Mouse (Mus musculus): Measurements from ENCODE around the gene Atcay.
A peak's percentile ranks its signal among the peaks of the same experiment; 100 is the strongest.

Atcay gene

DNA sequence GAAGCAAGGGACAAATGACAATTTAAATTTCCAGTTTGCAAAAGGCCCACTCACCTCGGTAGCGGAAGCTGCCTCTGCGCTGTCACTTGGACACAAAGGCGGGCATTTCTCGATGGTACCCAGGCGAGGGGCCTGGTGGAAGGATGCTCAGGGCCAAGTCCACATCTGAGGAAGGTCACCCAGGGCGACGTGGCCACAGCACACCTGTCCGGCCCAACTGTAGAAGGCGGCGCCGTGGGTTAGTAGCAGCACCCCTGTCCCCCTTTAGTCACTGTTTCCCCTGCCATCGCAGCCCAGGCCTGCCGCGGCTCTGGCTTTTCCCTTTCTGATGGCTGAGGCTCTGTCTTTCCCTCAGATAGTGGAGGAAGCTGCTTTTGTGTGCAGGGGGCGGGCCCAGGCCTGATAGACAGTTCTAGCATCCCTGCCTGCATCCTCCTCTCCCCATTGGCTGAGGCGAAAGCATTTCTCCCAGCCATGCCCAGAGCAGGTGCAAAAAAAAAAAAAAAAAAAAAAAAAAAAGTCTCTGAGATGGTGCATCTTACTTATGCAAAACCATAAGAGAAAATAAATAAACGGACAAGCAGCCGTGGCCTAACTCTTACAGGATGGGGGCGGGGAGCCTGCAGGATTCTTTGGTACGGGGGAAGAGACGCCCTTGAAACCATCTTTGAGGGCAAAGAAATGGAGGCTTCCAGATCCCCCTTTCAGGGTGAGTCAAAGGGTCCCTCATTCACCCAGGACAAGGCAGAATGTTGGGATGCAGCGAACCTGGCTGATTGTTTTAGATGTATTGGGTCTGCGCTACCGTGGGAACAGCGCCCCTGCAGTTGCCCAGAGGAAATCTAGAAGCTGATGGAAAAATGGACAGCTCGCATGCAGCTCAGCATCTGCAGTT, at the start of gene Atcay:
Gene Atcay, minus strand, starts transcription at position 396 of the 895 bp plus-strand sequence.
- no peak for DNase-seq

DNA sequence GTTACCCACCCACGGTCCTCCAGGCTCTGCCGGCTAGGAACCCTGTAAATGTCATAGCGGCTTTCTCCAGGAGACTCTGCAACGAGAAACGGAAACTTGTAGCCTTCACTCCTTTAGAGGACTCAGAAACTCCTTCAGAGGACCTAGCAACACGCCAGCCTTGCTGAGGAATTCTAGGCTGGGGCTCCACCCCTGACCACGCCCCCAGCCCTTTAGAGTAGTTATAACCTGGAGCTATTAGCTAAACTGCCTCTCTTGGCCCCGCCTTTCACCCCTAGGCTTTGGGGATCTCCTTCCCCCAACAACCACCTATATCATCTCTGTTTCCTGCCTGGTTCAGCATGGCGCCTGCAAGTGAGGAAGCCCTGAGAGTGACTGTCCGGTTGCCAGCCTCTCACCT, 48.9 kb upstream of the Atcay start:
- no peak for DNase-seq

DNA sequence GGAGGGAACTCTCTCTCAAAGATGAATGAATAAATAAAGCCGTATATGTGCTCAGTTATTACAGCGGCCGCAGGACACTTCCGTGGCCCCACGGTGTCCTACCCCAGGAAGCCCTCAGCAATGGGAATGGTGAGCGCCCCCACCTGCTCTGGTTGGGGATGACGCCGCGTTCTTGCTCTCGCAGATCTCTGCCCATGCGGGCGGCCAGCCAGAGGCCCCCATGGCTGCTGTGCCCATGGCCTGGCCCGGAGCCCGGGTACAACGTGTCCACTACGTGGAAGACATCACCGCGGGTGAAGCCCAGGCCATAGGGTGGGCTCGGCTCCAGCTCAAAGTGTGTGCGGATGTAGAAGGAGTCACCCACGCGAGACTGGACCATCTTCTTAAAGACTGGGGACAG, 47.0 kb upstream of the Atcay start:
- DNase-seq, result no peak

DNA sequence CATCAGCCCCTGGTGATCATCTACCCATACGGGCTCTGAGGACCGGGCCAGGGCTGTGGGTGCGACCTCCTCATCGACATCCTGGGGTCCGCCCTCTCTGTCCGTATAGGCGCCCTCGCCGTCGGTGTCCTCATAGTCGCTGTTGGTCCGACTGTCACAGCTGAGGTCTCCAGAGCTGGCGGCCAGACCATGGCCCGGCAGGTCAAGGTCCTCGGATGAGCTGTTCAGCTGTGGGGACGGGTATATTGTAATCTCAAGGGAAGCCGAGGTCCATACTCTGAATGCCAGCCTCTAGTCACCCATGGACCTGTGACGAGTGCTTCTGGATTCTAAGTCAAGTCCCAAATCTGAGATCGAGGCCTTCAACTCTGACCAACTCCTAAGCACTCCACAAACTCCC, 43.2 kb upstream of the Atcay start:
- DNase-seq, result no peak

DNA sequence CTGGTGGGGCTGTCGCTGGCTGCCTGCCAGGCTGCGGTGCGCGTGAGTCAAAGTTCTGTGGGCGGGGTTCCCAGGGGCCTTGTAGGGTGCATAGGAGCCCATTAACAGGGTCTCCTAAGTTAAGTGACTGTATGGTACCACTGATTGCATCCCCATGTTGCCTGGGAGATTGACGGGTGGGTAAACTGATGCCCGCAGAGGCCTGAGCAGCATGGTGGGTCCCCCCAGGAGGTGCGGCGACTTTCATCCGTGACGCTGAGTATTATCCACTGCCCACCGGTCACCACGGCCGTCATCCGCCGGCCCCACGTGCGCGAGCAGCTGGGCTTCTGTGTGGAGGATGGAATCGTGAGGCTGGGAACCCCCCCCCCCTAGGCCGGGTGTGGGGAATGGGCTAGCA, 41.7 kb upstream of the Atcay start:
- DNase-seq, result no peak

DNA sequence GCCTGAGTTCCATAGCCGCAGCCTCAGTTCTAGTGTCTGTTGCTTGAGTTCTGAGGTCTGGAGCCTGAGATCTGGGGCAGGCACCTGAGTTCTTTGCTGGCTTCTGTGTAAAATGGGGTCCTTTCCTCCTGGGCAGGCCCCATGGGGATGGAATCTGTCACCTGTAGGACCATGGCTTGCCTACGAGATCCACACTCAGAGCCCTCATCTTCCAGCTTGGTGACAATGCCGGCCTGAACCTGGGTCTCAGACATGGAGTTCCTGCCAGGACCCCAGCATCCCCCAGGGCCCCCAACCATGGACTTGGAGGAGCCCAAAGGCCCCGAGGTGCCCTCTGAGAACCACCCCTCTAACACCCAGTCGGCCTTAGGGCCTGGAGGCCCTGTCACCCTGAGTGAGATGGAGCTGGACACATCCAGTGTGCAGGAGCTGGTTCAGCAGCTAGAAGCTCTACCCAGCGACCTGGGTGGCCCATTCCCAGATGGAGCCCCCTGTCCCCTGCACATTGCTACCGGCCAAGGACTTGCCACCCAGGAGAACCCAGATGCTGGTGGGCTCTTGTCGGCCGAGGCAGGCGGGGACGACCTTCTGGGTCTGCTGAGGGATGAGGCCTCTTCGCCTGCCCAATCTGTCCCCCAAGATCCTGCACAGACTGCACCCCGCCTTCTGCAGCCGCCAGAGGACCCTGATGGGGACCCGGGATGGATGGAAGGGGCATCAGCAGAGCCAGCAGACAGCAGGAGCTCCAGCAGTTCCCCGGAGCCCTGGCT, 38.2 kb upstream of the Atcay start:
- no peak for DNase-seq

DNA sequence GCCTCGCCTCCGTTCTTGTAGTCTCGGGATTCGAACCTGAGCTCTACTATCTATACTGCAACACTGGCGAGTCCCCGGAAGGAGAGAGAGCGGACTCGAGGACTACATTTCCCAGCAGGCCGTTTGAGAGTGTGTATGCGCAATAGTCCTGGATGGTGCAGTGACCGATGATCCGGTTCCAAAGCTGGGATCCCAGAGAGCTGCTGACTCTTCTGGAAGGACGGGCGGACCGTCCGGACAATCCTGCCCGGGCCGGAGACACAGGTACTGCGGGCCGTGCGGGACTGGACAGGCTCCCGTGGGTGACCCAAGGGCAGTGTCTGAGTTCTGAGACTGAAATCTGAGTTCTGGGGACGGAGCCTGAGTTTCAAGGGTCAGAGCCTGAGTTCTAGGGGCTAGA, 37.4 kb upstream of the Atcay start:
- peak; percentile 49 to 67 for DNase-seq

DNA sequence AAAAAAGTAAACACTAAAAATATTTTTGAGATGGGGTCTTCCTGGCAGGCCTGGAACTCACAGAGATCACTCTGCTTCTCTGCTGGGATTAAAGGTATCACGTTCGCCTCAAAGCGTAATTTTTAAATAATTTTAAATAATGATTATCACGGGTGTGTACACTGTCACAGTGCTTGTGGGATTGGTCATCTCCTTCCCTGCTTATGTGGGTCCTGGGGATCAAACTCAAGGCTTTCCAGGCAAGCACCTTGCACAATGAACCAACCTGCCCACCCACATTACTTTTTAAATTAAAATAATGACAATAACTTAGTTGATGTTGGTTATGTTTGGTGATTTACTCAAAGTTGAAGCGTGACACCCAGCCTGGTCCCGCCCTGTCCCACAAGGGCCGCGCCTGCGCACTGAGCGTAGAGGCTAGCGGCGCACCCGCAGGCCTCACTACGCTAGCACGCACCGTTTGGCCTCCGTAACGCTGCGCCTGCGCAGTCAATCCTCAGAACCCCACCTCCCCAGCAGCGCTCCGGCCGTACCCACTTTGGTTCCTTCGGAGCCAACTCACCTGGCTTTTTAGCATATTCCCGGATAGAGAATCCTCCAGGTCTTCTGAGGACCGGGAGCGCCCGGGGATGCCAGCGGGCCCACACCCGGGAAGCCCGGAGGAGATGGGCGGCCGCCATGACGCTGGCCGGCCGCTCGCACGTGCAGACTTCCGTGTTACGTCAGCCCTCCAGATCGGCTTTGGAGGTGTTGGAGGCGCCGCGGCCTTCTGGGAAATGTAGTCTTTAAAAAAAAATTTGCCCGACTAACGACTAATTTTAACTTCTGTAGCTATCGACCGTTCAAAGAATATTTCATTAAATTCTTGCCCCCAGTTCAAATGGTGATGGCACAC, 35.8 kb upstream of the Atcay start, which contains the start of the genes Mrpl54 and Apba3:
Gene Mrpl54, minus strand, starts transcription at position 724 of the 895 bp plus-strand sequence.
Gene Apba3, plus strand, starts transcription at position 750 of the 895 bp plus-strand sequence.
- DNase-seq, result peak; percentile 94 to 95

DNA sequence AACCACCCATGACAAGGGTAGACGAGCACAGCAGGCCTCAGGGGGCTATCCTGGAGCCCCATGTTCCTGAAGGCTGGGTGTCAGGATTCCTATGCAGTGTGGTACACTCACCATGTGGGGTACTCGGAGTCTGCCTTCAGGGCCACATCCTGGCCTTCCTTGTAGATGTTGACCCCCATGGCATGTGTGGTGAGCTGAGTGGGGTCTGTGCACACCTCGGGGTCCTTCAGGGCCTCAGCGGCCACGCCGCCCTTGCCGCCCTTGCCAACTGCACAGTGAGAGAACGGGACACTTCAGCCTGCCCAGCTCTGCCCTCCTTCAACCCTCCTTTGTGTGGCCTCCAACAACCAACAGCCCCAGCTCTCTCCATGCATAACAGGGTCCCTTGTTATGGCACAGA, 34.9 kb upstream of the Atcay start:
- DNase-seq, result no peak

DNA sequence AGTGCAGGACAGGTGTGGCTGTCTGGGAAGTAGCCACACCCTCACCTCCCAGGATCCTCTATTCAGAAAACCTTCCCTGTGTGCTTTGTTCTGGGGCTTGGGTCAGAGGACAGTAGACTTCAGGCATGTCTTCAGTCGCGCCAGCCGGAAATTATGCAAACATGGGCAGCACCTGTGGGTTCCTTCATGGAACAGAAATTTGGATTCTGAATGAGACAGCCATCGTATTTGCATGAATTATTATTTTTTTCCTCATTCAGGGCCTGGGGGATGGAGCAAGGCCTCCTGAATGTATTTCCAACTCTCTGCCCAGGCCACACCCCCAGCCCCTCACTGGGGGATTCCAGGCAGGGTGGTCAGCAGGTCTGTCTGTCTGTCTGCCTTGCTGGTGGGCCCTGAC, 30.4 kb upstream of the Atcay start:
- DNase-seq, result no peak

DNA sequence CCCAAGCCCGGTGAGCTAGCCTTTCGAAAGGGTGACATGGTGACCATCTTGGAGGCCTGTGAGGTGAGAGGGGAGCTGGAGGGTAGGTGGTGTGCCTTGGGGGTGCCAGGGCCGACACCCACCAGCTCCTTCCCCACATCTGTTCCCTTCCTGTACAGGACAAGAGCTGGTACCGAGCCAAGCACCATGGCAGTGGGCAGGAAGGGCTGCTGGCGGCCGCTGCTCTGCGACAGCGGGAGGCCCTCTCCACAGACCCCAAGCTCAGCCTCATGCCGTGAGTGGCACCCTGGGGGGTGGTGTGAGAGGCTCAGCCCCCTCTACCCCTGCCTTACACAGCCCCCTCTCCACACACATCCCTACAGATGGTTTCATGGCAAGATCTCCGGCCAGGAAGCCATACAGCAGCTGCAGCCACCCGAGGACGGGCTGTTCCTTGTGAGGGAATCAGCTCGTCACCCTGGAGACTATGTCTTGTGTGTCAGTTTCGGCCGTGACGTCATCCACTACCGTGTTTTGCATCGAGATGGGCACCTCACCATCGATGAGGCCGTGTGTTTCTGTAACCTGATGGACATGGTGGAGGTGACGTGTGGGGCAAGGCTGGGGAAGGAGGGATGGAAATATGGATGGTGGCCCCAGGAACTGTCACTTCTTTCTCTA, 28.7 kb upstream of the Atcay start:
- no peak for DNase-seq

DNA sequence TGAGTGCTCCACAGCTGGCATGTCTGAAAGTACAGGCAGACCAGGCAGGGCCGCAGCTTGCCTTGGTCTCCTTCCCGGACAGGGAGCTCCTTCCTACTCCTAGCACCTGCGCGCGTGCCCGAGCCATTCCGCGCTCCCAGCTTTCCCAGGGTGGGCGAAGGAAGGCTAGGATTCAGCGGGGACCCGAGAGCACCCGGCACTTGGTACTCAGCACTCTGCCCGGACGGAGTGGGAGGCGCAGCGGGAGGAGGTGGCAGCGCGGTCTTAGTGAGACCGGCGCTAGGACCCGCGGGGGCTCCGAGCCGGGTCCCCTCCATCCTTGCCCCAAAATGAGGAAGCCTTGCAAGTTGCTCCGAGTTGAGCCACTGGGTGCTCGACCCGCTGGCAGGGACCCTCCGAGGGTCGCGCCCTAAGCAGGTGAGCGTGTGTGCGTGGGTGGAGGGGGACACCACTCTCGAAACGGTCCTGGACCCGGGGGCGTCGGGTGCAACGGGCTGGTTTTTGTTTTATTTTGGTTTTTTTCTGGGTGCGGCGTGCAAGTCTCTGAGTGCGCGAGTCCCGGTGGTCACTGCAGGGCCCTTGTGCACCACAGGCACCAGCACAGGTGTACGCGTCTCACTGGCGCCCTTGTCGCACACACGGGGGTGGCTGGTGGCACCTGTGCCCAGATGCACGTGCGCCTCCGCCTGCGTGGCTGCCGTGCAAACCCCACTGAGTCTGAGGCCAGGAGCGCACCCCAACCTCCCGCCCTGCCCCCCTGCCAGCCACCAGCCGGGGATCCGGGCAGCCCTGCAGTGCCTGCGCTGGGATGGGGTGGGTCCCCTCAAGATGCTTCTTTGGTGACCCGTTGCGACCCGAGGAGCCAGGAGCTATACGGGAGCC, 26.8 kb upstream of the Atcay start:
- DNase-seq, result peak; percentile 28 to 51

DNA sequence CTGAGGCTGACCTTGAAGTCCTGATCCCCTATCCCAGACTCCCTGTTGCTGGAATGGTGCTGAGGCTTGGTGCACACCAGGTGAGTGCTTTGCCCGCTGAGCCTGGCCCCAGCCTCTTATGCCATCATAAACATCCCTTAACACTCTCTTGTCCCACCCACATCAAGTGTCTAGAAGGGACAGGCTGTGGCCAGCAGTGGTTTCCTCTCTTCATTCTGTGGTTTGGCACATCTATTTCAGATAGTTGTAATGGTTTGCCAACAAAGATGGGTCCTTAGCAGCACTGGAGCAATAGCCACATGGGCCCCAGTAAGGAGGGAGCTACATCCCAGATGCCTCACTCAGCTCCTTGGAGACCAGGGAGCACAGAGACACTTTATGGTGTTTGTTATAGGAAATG, 24.3 kb upstream of the Atcay start:
- DNase-seq, result no peak

DNA sequence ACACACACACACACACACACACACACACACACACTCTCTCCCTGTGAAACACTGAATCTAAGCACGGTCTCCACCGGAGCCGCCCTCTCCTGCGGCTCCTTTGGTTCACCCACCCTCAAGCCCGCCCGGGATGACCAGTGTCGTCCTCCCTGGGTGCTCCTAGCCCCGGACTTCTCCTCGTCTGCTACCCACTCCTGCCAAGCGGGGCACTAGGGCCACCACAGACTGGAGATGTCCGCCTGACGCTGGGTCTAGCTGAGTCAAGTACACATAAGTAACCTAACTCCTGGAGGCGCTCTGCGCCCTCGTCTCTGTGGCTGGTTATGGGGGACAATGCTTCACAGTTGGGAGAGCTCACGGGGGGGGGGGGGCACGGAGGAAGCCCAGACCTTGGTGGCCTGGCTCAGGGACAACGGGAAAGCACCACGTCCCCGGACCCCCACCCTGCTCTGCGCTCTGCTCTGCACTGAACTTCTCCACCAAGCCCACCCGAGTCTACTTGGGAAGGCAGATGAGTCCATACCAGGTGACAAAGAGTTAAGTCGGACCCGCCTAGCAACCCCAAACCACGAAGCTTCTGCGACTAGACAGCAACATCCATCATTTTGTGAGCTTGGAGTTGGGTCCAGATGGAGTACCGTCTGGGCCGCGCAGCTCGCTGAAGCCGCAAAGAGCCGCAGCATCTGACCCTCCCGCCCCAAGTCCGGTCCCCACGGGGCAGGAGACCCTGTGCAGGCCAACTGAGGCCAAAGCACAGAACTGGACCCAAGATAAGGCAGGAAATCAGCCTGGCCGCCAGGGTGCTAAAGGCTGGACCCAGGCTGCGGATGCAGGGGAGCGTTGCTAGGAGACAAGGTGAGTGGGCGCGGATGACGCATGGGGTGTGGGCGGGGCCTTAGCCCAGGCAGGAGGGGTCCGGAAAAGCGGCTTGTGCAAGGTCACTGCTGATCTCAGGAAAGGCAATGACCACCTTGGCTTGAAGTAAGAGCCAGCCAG, 22.1 kb upstream of the Atcay start, which contains the start of gene Matk:
Gene Matk, plus strand, starts transcription at position 512 of the 996 bp plus-strand sequence.
- DNase-seq, result peak; percentile 56 to 58

DNA sequence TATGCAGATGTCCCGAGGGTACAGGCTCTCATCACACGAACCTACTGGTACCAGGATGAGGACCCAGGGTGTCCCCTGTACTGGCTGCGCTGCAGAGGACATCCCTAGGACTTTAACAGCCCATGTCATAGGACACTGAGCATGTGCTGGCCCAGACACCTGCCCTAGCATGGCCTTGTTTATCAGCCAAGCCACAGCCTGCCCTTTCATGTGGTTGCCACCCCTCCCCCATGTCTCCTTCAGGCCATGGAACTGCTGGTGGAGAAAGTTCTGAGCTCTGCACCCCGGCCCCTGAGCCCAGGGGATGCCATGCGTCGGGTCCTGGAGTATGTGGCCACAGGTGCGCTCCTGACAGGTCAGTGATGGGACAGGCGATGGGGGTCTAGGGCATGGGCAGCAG, 18.8 kb upstream of the Atcay start:
- DNase-seq, result no peak

DNA sequence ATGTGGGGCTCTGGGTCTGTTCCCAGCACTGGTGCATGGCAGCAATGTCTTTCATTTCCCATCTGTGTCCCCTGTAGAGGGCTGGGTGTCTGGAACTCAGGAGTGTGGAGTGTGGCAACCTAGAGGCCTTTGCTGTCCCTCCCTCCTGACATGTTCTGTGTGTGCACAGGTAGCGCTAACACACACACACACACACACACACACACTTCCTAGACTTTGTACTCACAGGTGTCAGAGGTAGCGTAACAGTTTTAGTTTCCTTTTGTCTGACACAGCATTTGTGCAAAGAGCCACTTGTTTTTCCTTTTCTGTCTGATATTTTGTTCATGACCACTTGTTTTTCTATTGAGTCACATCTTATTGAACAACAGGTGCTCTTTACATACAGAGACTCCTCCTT, 17.2 kb upstream of the Atcay start:
- no peak for DNase-seq

DNA sequence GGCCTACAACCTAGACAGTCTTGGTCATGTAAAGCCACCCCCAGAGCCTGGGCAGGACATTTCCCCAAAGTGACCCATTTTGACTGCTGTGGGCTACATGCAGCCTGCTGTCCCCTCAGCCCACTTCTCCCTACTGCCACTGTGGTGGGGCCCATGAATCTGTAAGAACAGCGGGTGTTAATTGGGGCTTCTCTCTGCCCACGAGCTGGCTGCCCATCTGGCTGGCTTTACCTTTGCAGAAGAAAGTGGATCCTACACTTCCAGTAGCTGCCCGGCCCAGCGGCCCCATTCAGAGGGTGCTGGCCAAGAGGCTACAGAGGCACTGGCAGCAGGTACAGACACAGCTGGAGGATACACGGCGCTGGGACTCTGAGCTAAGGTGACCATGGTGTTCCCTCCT, 14.5 kb upstream of the Atcay start:
- DNase-seq, result no peak

DNA sequence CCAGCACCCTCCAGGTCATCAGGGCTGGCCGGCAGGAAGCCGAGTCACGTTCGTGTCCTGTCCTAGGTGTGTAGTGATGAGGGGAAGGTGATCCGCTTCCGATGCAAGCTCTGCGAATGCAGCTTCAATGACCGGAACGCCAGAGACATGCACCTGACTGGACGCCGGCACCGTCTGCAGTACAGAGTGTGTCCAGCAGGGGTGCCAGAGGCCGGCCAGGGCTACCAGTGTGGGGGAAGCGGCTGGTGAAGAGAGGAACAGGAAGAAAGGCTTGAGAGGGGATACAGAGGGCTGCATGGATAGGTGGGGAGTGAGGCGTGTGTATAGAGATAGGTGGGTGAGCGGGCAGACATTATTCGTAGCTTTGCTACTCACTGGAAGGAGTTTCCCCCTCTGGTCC, 14.0 kb upstream of the Atcay start:
- peak; percentile 66 to 87 for DNase-seq

DNA sequence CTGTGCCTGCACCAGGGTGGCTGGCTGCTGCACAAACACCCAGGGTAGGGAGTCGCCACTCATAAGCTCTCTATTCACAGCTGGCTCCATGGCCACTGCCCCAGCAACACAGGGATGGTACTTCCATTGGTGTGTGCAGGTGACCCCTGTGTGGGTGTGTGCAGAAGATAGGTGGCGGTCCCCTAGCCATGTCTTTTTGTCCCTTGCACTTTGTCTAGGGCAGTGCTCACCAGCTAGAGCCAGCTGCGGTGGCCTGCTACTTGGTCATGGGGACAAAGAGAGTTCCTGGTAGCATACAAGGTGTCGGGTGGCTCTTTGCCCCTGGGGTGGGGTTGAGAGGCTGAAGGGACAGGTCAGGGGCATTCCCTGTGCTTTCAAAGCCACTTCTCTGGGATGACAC, 13.5 kb upstream of the Atcay start:
- no peak for DNase-seq

DNA sequence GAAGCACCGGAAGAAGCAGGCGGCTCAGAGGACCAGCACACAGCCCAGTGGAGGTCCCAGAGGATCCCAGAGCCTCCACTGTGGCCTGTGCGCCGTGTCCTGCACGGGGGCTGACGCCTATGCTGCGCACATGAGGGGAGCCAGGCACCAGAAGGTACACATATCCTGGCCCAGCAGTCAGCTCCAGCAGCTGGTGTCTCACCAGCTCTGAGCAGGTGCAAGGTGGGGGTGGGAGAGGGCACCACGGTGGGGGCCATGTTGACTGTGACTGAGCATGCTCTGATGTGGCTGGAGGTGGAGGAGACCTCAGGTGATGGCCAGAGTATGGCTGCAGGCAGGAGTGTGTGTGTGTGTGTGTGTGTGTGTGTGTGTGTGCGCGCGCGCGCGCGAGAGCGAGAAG, 11.4 kb upstream of the Atcay start:
- no peak for DNase-seq

Data from spleen, adult 18-20 months (tissue).